Mouse (Mus musculus): ENCODE measurements at regions not wholly inside any gene's neighbourhood (a gene's known extent, or its start where the extent isn't known, plus 50 kb on each side); places are given as distances from the start of the nearest gene placed in this dataset.
"Not testable (repeated sequence)": the region's sequence is repeated elsewhere in the genome, so short reads cannot be mapped to it uniquely, and the experiment has no call there.

- intact Hi-C loops (cut with DNase I) = no loop called here
- no peak for DNase-seq
These were observed 272.1 kb upstream of the Cdh4 start for GRCm38 (mm10) chr2:179170157-179170556.

GRCm38 (mm10) chr2:179170608-179171007, 271.6 kb upstream of the Cdh4 start:
- DNase-seq = no peak

GRCm38 (mm10) chr2:179176835-179177530, 265.2 kb upstream of the Cdh4 start:
- DNase-seq; intact Hi-C loops (cut with DNase I): not testable (repeated sequence)

More at GRCm38 (mm10) chr2:179170608-179171007, 271.6 kb upstream of the Cdh4 start:
- intact Hi-C loops (cut with DNase I) = no loop called here

GRCm38 (mm10) chr2:179181366-179181765, 260.9 kb upstream of the Cdh4 start:
- DNase-seq = no peak
- intact Hi-C loops (cut with DNase I) = no loop called here

- intact Hi-C loops (cut with DNase I) = no loop called here
- no peak for DNase-seq
These were observed 260.1 kb upstream of the Cdh4 start for GRCm38 (mm10) chr2:179182123-179182522.

GRCm38 (mm10) chr2:179192906-179193496, 249.2 kb upstream of the Cdh4 start:
- DNase-seq = no peak
- intact Hi-C loops (cut with DNase I) = loop anchor here (5.0 kb wide), 2 partner anchors 436 to 566 kb away; no protein-coding TSS in a partner anchor

GRCm38 (mm10) chr2:179193507-179194160, 248.6 kb upstream of the Cdh4 start:
- peak; percentile 69 to 84 for DNase-seq
- intact Hi-C loops (cut with DNase I) = loop anchor here (5.0 kb wide), 2 partner anchors 436 to 566 kb away; no protein-coding TSS in a partner anchor

GRCm38 (mm10) chr2:179197471-179197870, 244.8 kb upstream of the Cdh4 start:
- no peak for DNase-seq
- intact Hi-C loops (cut with DNase I) = loop anchor here (5.0 kb wide), 1 partner anchor 680 kb away; no protein-coding TSS in a partner anchor

- peak; percentile 25 to 65 for DNase-seq
- intact Hi-C loops (cut with DNase I) = no loop called here
These were observed 241.7 kb upstream of the Cdh4 start for GRCm38 (mm10) chr2:179200495-179200894.

GRCm38 (mm10) chr2:179210164-179210805, 231.9 kb upstream of the Cdh4 start:
- intact Hi-C loops (cut with DNase I) = no loop called here
- DNase-seq = no peak

GRCm38 (mm10) chr2:179216773-179217172, 225.5 kb upstream of the Cdh4 start:
- no peak for DNase-seq
- intact Hi-C loops (cut with DNase I) = no loop called here

- intact Hi-C loops (cut with DNase I) = no loop called here
- DNase-seq = no peak
These were observed 214.1 kb upstream of the Cdh4 start for GRCm38 (mm10) chr2:179228096-179228495.

GRCm38 (mm10) chr2:179231708-179232354, 210.4 kb upstream of the Cdh4 start:
- intact Hi-C loops (cut with DNase I) = no loop called here
- no peak for DNase-seq

- intact Hi-C loops (cut with DNase I) = no loop called here
- DNase-seq = no peak
These were observed 204.1 kb upstream of the Cdh4 start for GRCm38 (mm10) chr2:179238166-179238565.

- no peak for DNase-seq
- intact Hi-C loops (cut with DNase I) = no loop called here
These were observed 181.3 kb upstream of the Cdh4 start for GRCm38 (mm10) chr2:179260892-179261291.

- intact Hi-C loops (cut with DNase I) = no loop called here
- no peak for DNase-seq
These were observed 178.3 kb upstream of the Cdh4 start for GRCm38 (mm10) chr2:179263888-179264287.

GRCm38 (mm10) chr2:179265436-179265835, 176.8 kb upstream of the Cdh4 start:
- intact Hi-C loops (cut with DNase I) = no loop called here
- no peak for DNase-seq

GRCm38 (mm10) chr2:179277204-179277886, 164.9 kb upstream of the Cdh4 start:
- intact Hi-C loops (cut with DNase I) = no loop called here
- DNase-seq = no peak

- DNase-seq = no peak
- intact Hi-C loops (cut with DNase I) = no loop called here
These were observed 164.3 kb upstream of the Cdh4 start for GRCm38 (mm10) chr2:179277887-179278282.

- DNase-seq = no peak
- intact Hi-C loops (cut with DNase I) = no loop called here
These were observed 160.0 kb upstream of the Cdh4 start for GRCm38 (mm10) chr2:179282276-179282675.
